Mouse (Mus musculus) lung, postnatal 0 days (tissue): ENCODE results near the gene Folr1. TPM values are rescaled to one million over a fixed set of nuclear protein-coding genes. Genes with fewer than 3 reads are reported as not detected.
A peak's percentile ranks its signal among the peaks of the same experiment; 100 is the strongest.

Source experiments
- ATAC-seq: fragments of 200-750 bp; cut with Nextera tagmentation; 2 replicates; pipeline ENCODE4 v1.8.0; 2017; ENCODE audit warnings: moderate library complexity
- DNase-seq: peaks from one replicate; pipeline ENCODE4 v3.0.0-alpha.2; 2016; ENCODE audit warnings: low spot score
- H3K27ac ChIP-seq: fragments of 300-500 bp; sonication (generic); 2 replicates; pipeline ENCODE4 v1.5.1; 2014; ENCODE audit warnings: antibody characterized with exemption, mild to moderate bottlenecking, low read length, mixed read lengths
- H3K27me3 ChIP-seq: fragments of 300-500 bp; sonication (generic); replicated peaks from 2 replicates; pipeline ENCODE4 v1.6.1; 2014; ENCODE audit warnings: low read length, mixed read lengths; ENCODE audit not compliant: insufficient read depth
- H3K36me3 ChIP-seq: fragments of 300-500 bp; sonication (generic); 2 replicates; pipeline ENCODE4 v1.6.1; 2014; ENCODE audit warnings: low read length, mixed read lengths; ENCODE audit not compliant: insufficient read depth
- H3K4me1 ChIP-seq: fragments of 300-500 bp; sonication (generic); 2 replicates; pipeline ENCODE4 v1.6.1; 2014; ENCODE audit warnings: antibody characterized with exemption, low read depth, low read length, mixed read lengths; ENCODE audit not compliant: insufficient read depth
- H3K4me2 ChIP-seq: fragments of 300-500 bp; sonication (generic); replicated peaks from 2 replicates; pipeline ENCODE4 v1.6.1; 2014; ENCODE audit warnings: low read depth, mild to moderate bottlenecking, low read length, moderate library complexity, mixed read lengths
- H3K4me3 ChIP-seq: fragments of 300-500 bp; sonication (generic); 2 replicates; pipeline ENCODE4 v1.5.1; 2014; ENCODE audit warnings: low read depth, low read length
- H3K9ac ChIP-seq: fragments of 300-500 bp; sonication (generic); replicated peaks from 2 replicates; pipeline ENCODE4 v1.6.1; 2014; ENCODE audit warnings: low read depth, mild to moderate bottlenecking
- H3K9me3 ChIP-seq: fragments of 300-500 bp; sonication (generic); 2 replicates; pipeline ENCODE4 v1.6.1; 2016; ENCODE audit warnings: low read length, mixed read lengths
- CTCF ChIP-seq: IDR thresholded peaks from 2 replicates; pipeline ENCODE4 v1.5.1; 2016; ENCODE audit warnings: antibody characterized with exemption, mild to moderate bottlenecking
- EP300 ChIP-seq: IDR thresholded peaks from 2 replicates; pipeline ENCODE4 v1.6.1; 2016; ENCODE audit warnings: antibody characterized with exemption, mild to moderate bottlenecking, control low read depth
- WGBS: fragments of 180-500 bp; shearing (Covaris S2); extraction: QIAGEN DNeasy Blood & Tissue Kit; methylation state at CpG from one replicate; pipeline ENCODE4 v1.1.7; 2014; 5-methylcytosine and 5-hydroxymethylcytosine counted together
- microRNA-seq: library from miRNA; unstranded; fragments of <30 nt; microRNA quantifications from one replicate; pipeline ENCODE4, GENCODE M21; 2016
- polyA plus RNA-seq: library from polyadenylated mRNA; unstranded; fragments of >200 nt; fragmentation: Nextera tagmentation; extraction: Ambion mirVana; gene quantifications from 2 replicates; pipeline ENCODE4 v1.2.1, GENCODE M21; 2015

Gene Folr1
- polyA plus RNA-seq, 1 experiment from 2014 or later: 0.95 TPM

DNA sequence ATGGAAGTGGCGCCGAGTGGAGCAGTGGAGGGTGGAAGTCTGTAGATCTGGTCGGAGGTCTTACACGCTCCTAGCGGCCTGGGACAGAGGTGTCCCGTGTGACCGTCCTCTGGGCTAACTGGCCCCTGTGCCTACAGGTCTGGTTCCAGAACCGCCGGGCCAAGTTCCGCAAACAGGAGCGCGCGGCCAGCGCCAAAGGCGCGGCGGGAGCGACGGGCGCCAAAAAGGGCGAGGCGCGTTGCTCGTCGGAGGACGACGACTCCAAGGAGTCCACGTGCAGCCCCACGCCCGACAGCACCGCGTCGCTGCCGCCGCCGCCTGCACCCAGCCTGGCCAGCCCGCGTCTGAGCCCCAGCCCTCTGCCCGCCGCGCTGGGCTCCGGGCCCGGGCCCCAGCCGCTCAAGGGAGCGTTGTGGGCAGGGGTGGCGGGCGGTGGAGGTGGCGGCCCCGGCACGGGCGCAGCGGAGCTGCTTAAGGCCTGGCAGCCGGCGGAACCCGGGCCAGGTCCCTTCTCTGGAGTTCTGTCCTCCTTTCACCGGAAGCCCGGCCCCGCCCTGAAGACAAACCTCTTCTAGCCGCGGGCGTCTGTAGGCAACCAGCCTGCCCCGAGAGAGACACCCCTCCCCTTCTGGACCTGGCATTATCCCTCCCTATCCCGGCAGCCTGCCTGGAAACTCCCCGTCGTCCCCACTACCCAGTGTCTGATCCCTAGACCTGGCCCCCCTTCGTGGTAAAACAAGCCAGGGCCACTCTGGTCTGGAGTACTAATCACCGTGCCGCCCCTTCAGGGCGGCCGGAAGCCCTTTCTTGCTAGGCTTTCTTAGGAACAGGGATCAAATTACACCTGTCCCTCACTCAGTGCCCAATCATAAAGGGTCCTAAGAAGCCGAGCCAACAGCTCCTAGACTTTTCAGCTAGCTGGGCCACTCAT lies 48.8 kb downstream of the Folr1 start:
- Histone ChIP-seq H3K27ac (peak overlapping the region; percentile 64), H3K9me3 (no peaks in the 10 kb centered on the region), H3K4me2 (peak overlapping the region; percentile 83), H3K9ac (no peak overlapping the region; the same call in 1 of the 2 replicates), H3K4me3 (peak overlapping the region; percentile 40), H3K27me3 (peaks cover 41% of the 10 kb centered on the region), H3K4me1 (peaks cover 12% of the 10 kb centered on the region), H3K36me3 (peaks cover 16% of the 10 kb centered on the region)
- under 1% methylated on average over 62 of the region's 71 CpGs for WGBS
- peak; percentile 80 for DNase-seq
- no peak for TF ChIP-seq EP300
- no peak for TF ChIP-seq CTCF
- ATAC-seq: peak; percentile 77

DNA sequence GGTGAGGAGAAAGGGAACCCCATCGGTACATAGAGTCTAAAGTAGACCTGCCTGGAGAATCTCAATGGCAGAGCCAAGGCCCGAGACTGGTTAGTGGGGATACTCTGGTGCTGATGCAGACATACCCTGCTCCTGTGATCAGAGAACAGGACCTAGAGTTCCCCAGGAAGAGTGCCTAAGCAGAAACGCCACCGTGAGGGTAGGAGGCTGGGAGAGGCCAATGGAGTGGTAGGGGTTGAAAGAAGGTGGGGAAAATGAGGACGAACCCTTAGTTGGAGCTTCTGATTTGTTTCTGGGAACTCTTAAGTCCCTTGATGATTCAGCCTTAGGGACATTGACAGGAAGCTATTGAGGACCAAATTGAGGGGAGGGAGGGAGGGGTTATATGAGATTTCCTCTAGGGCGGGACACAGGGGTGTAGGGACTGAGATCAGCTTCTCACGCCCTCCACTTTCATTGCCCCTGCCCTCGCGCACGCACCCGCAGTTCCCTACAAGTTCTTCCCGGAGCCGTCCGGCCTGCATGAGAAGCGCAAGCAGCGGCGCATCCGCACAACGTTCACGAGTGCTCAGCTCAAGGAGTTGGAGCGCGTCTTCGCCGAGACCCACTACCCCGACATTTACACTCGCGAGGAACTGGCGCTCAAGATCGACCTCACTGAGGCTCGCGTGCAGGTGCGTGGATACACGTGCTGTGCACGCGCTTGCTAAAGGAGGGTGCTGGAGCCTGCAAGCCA lies 50.1 kb downstream of the Folr1 start:
- no peaks in the 10 kb centered on the region for H3K9me3 ChIP-seq
- 4% methylated on average over 34 of the region's 35 CpGs for WGBS
- H3K27me3 ChIP-seq: peaks cover 41% of the 10 kb centered on the region
- H3K4me2 ChIP-seq: peak overlapping the region; percentile 37
- peaks cover 12% of the 10 kb centered on the region for H3K4me1 ChIP-seq
- peaks cover 6% of the 10 kb centered on the region for H3K36me3 ChIP-seq
- DNase-seq: no peak
- no peak for TF ChIP-seq CTCF
- no peak for TF ChIP-seq EP300
- no peak overlapping the region for H3K9ac ChIP-seq
- ATAC-seq: no peak
- peak overlapping the region; percentile 40; the same call in 1 of the 2 replicates for H3K4me3 ChIP-seq
- H3K27ac ChIP-seq: no peak overlapping the region

DNA sequence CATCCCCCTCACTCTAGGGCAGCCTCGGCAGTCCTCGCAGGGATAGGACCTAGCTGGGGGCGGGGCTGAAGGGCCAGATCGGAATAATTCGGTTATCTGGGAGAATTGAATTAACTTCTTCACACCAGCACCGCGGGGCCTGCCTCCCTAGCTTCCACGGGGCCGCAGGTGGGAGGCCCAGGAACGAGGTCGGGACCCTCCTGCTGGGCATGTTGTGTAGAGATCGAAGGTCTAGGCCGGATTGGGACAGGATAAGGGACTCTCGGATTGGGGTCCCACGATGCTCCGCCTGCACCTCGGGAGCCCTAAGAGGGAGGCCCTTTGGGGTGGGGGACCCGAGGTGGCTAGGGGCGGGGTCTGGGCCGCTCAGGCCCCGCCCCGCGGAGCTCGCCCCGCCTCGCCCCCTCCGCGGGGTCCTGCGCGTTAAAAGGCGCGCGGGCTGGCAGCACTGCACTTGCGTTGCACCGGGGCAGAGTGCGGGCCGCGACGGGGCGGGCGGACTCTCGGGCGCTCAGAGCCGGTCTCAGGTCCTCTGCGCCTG lies 52.7 kb downstream of the Folr1 start, which contains the start of gene Phox2a:
Gene Phox2a (plus strand): TSS at position 453 of the 541 bp plus-strand sequence.
- H3K4me2 ChIP-seq: peak within 1 kb of the TSS; percentile 38
- H3K27ac ChIP-seq: no peak within 1 kb of the TSS
- peaks cover 41% of the 10 kb centered on the region for H3K27me3 ChIP-seq
- H3K4me1 ChIP-seq: peaks cover 12% of the 10 kb centered on the region
- no peaks in the 10 kb centered on the region for H3K36me3 ChIP-seq
- H3K9me3 ChIP-seq: no peaks in the 10 kb centered on the region
- no peak within 1 kb of the TSS for H3K9ac ChIP-seq
- peak within 1 kb of the TSS; percentile 19 for H3K4me3 ChIP-seq
- no peak for TF ChIP-seq EP300
- no peak for TF ChIP-seq CTCF
- 2% methylated on average over 28 of the region's 45 CpGs for WGBS
- ATAC-seq (no peak), DNase-seq (no peak)

Small RNA genes lying within 50 kb of the gene (microRNA-seq; reads per million reads assigned to microRNA genes)
- gene Gm22655: not detected

Other genes starting within 250 kb of the Folr1 start
- 21.1 and 23.4 TPM in 2 replicates for gene Clpb, start 207.2 kb downstream of the Folr1 start, polyA plus RNA-seq
- not detected in 2 replicates for gene Phox2a, start 52.5 kb downstream of the Folr1 start, polyA plus RNA-seq
- 24.2 and 33.8 TPM in 2 replicates for gene Inppl1, start 32.6 kb downstream of the Folr1 start, polyA plus RNA-seq
- 0.73 and 0.81 TPM in 2 replicates for gene Folr2, start 13.6 kb downstream of the Folr1 start, polyA plus RNA-seq
- gene Anapc15, start 7.1 kb downstream of the Folr1 start, polyA plus RNA-seq: 26.0 and 28.8 TPM in 2 replicates
- 131 and 153 TPM in 2 replicates for gene Lamtor1, start 35.1 kb upstream of the Folr1 start, polyA plus RNA-seq
- 0.05 and 0.17 TPM in 2 replicates for gene Tomt, start 35.6 kb upstream of the Folr1 start, polyA plus RNA-seq
- gene Lrrc51, start 63.1 kb upstream of the Folr1 start, polyA plus RNA-seq: 41.5 and 46.1 TPM in 2 replicates
- gene Numa1, start 63.3 kb upstream of the Folr1 start, polyA plus RNA-seq: 31.6 and 38.0 TPM in 2 replicates
- 2.2 and 2.5 TPM in 2 replicates for gene Il18bp, start 147.9 kb upstream of the Folr1 start, polyA plus RNA-seq
- 16.2 and 18.2 TPM in 2 replicates for gene Rnf121, start 194.7 kb upstream of the Folr1 start, polyA plus RNA-seq
- 6.2 and 7.8 TPM in 2 replicates for gene Xndc1, start 194.7 kb upstream of the Folr1 start, polyA plus RNA-seq
- 0.29 and 0.30 TPM in 2 replicates for gene Xntrpc, start 194.9 kb upstream of the Folr1 start, polyA plus RNA-seq
- gene Trpc2, start 212.3 kb upstream of the Folr1 start, polyA plus RNA-seq: not detected in 2 replicates
- gene Art1, start 231.0 kb upstream of the Folr1 start, polyA plus RNA-seq: 0.14 and 0.23 TPM in 2 replicates
- gene Art5, start 238.7 kb upstream of the Folr1 start, polyA plus RNA-seq: 0.38 and 0.68 TPM in 2 replicates
- gene Chrna10, start 246.0 kb upstream of the Folr1 start, polyA plus RNA-seq: 0.36 and 1.1 TPM in 2 replicates